Mouse (Mus musculus) brain, adult 2 months (tissue): Measurements from ENCODE around the gene Anxa6.

Experiments used
- DNase-seq: peaks from one replicate; pipeline ENCODE4 v3.0.0; 2011; ENCODE audit warnings: low read depth, low spot score

Anxa6 gene

GRCm38 (mm10) chr11:55031211-55031990, 1.8 kb downstream of the Anxa6 start:
- no peak for DNase-seq

GRCm38 (mm10) chr11:55028509-55028908, 4.7 kb downstream of the Anxa6 start:
- DNase-seq, result no peak

- peak; percentile 32 for DNase-seq
Measured at GRCm38 (mm10) chr11:55027204-55027855, 5.9 kb downstream of the Anxa6 start.

GRCm38 (mm10) chr11:55025896-55026295, 7.3 kb downstream of the Anxa6 start:
- peak; percentile 79 for DNase-seq

GRCm38 (mm10) chr11:55023583-55023982, 9.7 kb downstream of the Anxa6 start:
- no peak for DNase-seq

DNA sequence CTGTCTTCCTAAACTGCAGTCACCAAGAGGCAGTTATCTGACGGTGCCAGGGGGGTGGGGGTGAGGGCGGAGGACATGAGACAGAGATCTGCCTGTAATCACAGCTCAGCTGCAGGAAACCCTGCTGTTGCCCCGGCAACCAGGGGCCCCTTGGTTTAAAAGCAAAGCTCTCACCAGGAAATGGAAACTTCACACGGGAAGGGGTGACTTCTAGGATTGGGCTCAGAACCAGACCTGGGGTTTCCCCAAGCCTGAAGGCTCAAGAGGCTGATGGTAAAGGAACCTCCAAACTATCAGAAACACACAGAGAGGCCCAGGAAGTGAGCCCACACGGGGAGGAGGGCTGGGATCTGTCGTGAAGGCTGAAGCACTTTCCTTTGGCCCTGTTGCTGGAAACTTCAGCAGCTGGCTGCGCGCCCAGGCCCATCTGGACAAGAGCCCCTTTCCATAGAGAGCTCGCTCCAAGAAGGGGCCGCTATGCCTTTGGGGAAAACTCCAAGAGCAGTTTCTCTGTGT, 10.1 kb downstream of the Anxa6 start:
- DNase-seq, result peak; percentile 83

- no peak for DNase-seq
Measured at GRCm38 (mm10) chr11:55022508-55022907, 10.7 kb downstream of the Anxa6 start.

- no peak for DNase-seq
Measured at GRCm38 (mm10) chr11:55021859-55022258, 11.4 kb downstream of the Anxa6 start.

GRCm38 (mm10) chr11:55021458-55021857, 11.8 kb downstream of the Anxa6 start:
- no peak for DNase-seq

DNA sequence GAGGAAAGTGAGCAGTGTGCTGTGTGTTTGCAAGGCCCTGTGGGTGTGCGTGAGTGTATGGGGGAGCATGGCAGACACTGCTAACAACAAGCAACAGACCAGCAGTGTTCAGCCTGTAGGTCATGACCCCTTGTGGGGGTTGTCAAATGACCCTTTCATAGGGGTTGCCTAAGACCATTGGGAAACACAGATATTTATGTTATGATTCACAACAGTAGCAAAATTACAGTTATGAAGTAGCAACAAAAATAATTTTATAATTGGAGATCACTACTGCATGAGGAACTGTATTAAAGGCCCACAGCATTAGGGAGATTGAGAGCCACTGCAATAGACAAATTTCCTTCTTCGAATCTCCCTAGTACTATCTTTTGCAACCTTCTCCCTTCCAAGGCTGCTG, 13.5 kb downstream of the Anxa6 start:
- no peak for DNase-seq

- DNase-seq, result peak; percentile 26
Measured at GRCm38 (mm10) chr11:55018034-55018433, 15.2 kb downstream of the Anxa6 start.

GRCm38 (mm10) chr11:55017201-55017600, 16.0 kb downstream of the Anxa6 start:
- peak; percentile 62 for DNase-seq

- DNase-seq, result peak; percentile 90
Measured at GRCm38 (mm10) chr11:55016758-55017157, 16.5 kb downstream of the Anxa6 start.

DNA sequence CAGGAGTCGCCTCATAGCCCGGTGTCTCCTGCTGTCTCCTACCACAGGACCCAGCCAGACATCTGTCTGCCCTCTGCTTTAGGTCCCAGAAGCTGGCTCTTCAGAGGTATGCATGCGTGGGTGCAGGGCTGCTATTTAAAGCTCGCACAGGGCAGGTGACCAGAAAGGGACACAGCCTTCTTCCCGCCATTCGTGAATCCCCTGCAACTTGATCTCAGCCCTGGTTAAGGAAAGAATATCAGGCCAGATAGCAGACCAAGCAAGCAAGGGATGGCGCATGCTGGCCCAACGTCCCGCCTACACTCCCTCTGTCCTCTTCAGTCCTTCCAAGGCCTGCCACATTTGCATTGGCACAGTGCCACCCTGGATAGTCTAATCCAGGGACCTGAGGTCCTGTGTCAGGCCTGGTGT, 17.4 kb downstream of the Anxa6 start:
- DNase-seq, result peak; percentile 93

DNA sequence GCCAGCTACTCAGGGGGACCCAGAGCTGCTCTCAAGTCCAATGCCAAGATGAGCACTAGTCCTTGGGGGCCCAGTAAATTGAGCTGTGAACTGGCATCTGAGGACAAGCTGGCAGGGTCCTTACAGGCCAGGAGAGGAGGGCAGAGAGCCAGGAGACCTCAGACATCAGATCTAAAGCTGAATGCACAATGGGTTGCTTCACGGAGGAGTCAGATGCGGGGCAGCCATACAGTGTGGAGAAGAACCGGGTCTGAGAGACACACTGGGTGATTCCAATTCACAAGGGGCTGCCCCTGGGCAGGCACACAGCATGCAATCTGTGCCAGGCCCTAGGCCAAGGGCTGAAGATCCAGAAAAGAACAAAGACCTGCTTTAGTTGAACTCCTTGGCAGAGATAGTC, 18.0 kb downstream of the Anxa6 start:
- DNase-seq, result peak; percentile 53

DNA sequence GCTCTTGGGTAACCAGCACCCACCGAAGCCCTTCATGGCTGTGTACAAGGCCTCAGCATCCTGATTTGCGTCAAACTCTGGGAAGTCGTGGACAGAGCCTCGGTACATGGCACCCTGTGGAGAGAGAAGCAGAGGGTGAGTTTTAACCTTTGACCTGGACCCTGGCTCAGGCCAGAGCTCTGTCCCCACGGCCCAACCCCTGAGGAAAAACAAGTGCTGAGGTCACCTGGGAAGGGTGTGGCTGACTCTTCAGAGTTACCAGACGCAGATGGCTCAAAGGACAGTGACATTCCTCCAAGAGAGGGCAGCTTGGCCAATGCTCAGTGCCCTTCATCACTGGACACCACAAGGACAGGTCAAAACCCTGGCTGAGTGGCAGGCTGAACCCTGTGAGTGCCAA, 19.4 kb downstream of the Anxa6 start:
- no peak for DNase-seq

- peak; percentile 61 for DNase-seq
Measured at GRCm38 (mm10) chr11:55012551-55013521, 20.4 kb downstream of the Anxa6 start.

- peak; percentile 64 for DNase-seq
Measured at GRCm38 (mm10) chr11:55011440-55011839, 21.8 kb downstream of the Anxa6 start.

DNA sequence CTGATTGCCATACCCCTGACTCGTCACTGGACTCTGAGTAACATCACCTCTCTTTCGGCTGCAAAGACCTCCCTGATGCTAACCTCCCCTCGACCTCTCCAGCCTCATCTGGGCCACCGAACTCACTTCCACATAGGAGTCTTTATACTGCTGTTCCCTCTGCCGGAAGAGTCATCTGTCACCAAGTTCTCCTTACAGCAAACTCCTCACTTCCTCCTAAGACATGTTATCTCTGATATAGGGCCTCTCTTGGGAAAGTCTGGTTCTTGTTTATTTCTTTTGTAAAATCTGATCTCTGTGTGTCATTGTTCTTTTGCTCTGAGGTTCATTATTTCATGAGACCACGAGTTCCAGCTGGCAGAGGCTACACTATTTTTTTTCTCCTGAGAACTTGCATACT, 25.0 kb downstream of the Anxa6 start:
- no peak for DNase-seq

GRCm38 (mm10) chr11:55005684-55006083, 27.6 kb downstream of the Anxa6 start:
- no peak for DNase-seq

- DNase-seq, result no peak
Measured at GRCm38 (mm10) chr11:55004970-55005502, 28.2 kb downstream of the Anxa6 start.
